Mouse (Mus musculus) G1E (cell line): ENCODE results near the gene Rbm28. TPM values are rescaled to one million over a fixed set of nuclear protein-coding genes. Genes with fewer than 3 reads are reported as not detected.

Experiments
- ATAC-seq: 2 replicates; pipeline ENCODE4 v1.8.0; 2016; ENCODE audit warnings: mild to moderate bottlenecking; ENCODE audit not compliant: insufficient number of reproducible peaks, poor library complexity, low FRiP score, severe bottlenecking; ENCODE audit errors: extremely low read depth
- DNase-seq: peaks from one replicate; pipeline ENCODE4 v3.0.0; 2012; ENCODE audit warnings: low spot score
- H3K27me3 ChIP-seq: 2 replicates; pipeline ENCODE4 v1.6.1; 2012; ENCODE audit warnings: mild to moderate bottlenecking, low read length, inconsistent platforms; ENCODE audit not compliant: insufficient read depth
- H3K36me3 ChIP-seq: replicated peaks from 2 replicates; pipeline ENCODE3; 2012; ENCODE audit warnings: mild to moderate bottlenecking, inconsistent platforms
- H3K4me1 ChIP-seq: 2 replicates; pipeline ENCODE4 v1.6.1; 2012; ENCODE audit warnings: low read depth, low read length, inconsistent platforms, mixed read lengths; ENCODE audit not compliant: insufficient read depth
- H3K4me3 ChIP-seq: 2 replicates; pipeline ENCODE4 v1.5.1; 2012; ENCODE audit warnings: low read depth, mild to moderate bottlenecking, inconsistent platforms, low read length, moderate library complexity, mixed read lengths
- H3K9me3 ChIP-seq: replicated peaks from 2 replicates; pipeline ENCODE4 v1.6.1; 2012; ENCODE audit warnings: inconsistent platforms
- CTCF ChIP-seq: IDR thresholded peaks from 2 replicates; pipeline ENCODE4 v1.5.1; 2012; ENCODE audit warnings: low read depth, low read length, inconsistent platforms, mixed read lengths
- GATA1 ChIP-seq: IDR thresholded peaks from 2 replicates; pipeline ENCODE4 v1.6.1; 2012; ENCODE audit warnings: borderline replicate concordance, low read length, inconsistent platforms, mixed read lengths
- GATA2 ChIP-seq: IDR thresholded peaks from 2 replicates; pipeline ENCODE4 v1.6.1; 2012; ENCODE audit warnings: low read depth, low read length, inconsistent platforms, borderline replicate concordance
- POLR2AphosphoS5 ChIP-seq: IDR thresholded peaks from 2 replicates; pipeline ENCODE4 v1.6.1; 2012; ENCODE audit warnings: low read depth, low read length, inconsistent platforms; ENCODE audit not compliant: insufficient replicate concordance
- TAL1 ChIP-seq: conservative IDR thresholded peaks from 2 replicates; pipeline ENCODE4 v1.6.1; 2012; ENCODE audit warnings: low read depth, low read length, inconsistent platforms, mixed read lengths
- polyA plus RNA-seq: library from polyadenylated mRNA; stranded (reverse); fragments of >175 nt; gene quantifications from 2 replicates; pipeline ENCODE4 v1.2.3, GENCODE M21; 2012
- total RNA-seq, 2 experiments: library from RNA; stranded (forward) in 1 of 2; stranded (reverse) in 1 of 2; fragments of 200-1000 nt in 1 of 2; fragments of >200 nt in 1 of 2; fragmentation: Nextera tagmentation in 1 of 2; gene quantifications; 2 replicates each; pipeline ENCODE4 v1.2.3; 2014 to 2017

Rbm28 gene
- total and polyA plus RNA-seq, 3 experiments: 19.1 to 61.0 (median 59.1) TPM

DNA sequence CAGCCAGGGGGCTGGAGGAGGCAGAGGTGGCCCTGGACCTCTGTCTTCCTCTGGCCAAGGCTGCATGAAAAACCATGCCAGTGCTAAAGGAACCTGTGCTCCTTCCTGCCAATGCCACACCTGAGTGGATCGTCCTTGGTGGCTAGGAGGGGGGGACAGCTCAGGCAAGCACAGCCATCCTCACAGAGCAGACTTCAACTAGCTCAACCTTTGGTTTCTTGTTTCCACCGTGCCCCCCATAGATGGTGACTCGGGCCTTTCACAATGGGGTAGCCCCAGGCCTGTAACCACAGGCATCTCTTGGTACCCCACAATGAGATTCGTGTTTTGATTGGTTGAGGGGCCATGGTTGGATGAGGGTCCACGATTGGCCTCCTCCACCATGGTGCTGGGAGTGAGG, 36.5 kb upstream of the Rbm28 start:
- no peak for DNase-seq

DNA sequence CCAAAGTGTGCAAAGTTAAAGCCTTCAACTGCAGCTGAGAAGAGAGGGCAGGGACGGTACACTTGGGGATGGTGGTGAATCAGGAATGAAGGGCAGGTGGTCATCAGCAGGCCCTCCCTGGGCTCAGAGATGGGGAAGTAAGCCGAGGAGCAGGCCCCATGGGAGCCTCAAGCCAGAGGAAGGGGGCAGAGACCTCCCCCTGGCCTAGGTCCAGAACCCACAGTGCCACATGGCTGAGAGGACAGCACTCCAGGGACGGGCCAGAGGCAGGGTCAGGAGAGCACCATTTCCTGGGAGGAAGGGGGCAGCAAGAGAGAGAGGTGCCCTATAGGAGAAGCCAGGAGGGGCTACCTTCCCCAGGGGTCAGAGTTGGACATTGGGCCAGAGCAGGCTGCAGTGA, 35.7 kb upstream of the Rbm28 start:
- Histone ChIP-seq H3K4me1 (peaks cover 22% of the 10 kb centered on the region), H3K27me3 (peaks cover 28% of the 10 kb centered on the region), H3K4me3 (no peak overlapping the region), H3K9me3 (no peaks in the 10 kb centered on the region), H3K36me3 (peaks cover 47% of the 10 kb centered on the region)
- DNase-seq: no peak
- TF ChIP-seq GATA2 (no peak), TAL1 (no peak), CTCF (no peak), POLR2AphosphoS5 (no peak), GATA1 (no peak)
- no peak for ATAC-seq

More for the DNA sequence above, 36.5 kb upstream of the Rbm28 start:
- peaks cover 21% of the 10 kb centered on the region for H3K27me3 ChIP-seq
- no peak overlapping the region for H3K4me3 ChIP-seq
- TF ChIP-seq TAL1: no peak
- TF ChIP-seq GATA1: no peak
- TF ChIP-seq GATA2: no peak
- TF ChIP-seq POLR2AphosphoS5: no peak
- TF ChIP-seq CTCF: no peak
- H3K36me3 ChIP-seq: peaks cover 54% of the 10 kb centered on the region
- no peaks in the 10 kb centered on the region for H3K9me3 ChIP-seq
- H3K4me1 ChIP-seq: peaks cover 16% of the 10 kb centered on the region
- no peak for ATAC-seq

DNA sequence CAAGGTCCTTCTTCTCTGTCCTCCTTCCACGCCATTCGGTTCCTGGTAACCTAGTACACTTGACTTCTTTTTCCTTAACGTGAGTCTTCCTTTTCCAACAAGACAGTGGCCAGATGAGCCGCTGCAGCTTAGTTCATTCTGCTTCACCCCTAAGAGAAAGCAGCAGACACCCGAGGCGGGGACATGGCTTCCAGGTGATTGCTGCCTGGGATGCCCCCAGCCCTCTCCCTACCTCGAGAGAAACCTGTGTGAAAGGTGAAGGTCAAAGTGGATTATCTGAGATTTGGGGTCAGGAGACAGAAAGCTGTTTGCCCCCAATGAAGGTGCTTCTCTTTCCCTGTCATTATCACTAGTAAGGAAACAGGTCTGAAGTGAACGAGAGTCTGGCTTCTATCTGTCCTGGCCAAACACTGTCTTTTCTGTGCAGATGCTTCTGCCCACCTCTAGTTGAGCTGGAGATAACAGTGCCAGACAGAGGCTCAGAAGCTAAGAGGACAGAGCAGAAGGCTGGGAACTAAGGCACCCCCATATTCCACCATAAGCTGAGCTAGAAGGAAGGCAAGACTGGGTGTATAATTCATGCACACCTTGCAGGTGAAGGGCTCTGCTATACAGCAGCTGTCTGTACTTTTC, 34.5 kb upstream of the Rbm28 start:
- no peak overlapping the region for H3K4me3 ChIP-seq
- no peaks in the 10 kb centered on the region for H3K9me3 ChIP-seq
- H3K36me3 ChIP-seq: peaks cover 37% of the 10 kb centered on the region
- peaks cover 30% of the 10 kb centered on the region for H3K27me3 ChIP-seq
- TF ChIP-seq CTCF (no peak), GATA2 (no peak), GATA1 (no peak), TAL1 (no peak), POLR2AphosphoS5 (no peak)
- peaks cover 16% of the 10 kb centered on the region for H3K4me1 ChIP-seq
- DNase-seq (no peak), ATAC-seq (no peak)

DNA sequence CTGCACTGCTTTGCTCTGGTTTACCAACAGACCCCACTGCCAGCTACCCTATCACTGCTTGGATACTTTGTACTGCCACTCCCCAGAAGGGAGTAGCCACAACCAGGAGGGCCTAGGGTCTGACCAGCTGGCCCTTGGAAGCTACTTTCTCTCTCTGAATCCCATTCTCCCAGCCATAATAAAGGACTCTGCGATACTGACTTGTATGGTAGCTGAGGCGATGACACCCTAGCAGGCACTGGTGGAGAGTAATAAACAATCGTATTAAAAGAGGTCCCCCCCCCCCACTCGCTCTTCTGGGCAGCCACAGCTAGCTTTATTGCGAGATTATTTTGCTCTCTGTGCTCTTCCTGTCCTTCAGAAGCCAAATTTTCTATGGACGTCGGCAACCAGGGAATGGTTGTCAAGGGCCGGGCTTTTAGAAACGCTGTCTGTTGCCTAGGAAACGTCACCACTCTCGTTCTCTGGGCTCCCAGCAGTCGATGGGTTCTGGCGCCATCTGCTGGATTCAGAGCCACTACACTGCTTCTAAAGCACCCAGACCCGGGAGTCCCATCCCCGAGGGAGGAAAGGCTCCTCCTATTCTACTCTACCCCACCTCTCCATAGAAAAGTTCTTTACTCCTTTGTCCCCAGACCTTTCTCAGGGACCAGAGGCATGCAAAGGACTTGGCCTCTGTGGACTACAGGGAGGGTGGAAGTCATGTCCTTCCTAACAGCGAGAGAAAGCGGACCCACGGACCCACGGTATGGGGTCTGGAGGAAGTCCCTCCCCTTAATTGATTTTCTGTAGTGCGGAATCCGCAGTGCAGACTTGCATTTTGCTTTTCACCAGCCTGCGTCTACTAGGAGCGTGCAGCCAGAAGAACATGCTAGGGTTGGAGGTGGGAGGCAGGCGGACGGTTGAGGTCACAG, 33.8 kb upstream of the Rbm28 start:
- Histone ChIP-seq H3K36me3 (peaks cover 29% of the 10 kb centered on the region), H3K4me3 (no peak overlapping the region), H3K9me3 (no peaks in the 10 kb centered on the region), H3K4me1 (peaks cover 21% of the 10 kb centered on the region), H3K27me3 (peaks cover 38% of the 10 kb centered on the region)
- TF ChIP-seq CTCF (peak; percentile 41; the same call in 1 of the 2 replicates), TAL1 (no peak)
- DNase-seq (peak; percentile 85), ATAC-seq (peak; percentile 68)

DNA sequence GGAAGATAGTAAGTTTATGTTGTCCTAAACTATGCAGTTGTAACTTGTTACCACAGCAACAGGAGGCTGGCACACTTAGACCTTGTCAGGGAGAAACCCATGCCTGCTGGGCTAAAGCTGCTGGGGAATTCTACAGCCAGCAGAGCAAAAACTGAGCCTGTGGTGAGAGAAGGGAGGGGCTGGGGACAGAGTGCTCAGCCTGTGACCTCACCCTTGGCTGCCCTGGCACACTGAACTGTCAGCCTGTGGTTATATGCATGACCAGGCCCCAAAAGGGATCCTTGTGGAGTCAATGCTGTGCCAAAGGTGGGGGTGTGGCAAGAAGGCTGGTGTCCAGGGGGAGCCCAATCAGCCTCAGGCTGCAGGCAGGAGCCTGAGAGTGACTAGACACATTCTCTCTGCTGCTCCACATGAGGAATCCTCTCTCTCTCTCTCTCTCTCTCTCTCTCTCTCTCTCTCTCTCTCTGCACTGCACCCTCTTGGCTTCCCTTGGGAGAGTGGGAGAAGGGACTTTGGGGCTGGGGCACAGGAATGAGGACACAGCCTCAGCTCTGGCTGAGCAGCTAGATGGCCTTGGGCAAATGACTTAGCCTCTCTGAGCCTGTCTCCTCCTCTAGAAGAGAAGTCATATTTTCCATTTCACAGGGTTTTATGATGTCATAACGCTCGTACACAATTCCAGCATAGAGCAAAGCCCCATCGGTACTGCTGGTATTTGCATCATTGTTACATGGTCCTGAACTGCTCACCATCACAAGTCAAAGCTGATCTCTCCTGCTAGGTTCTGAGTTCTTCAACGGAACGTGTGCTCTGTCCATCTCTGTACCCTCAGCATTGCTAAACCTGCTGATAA, 31.3 kb upstream of the Rbm28 start:
- peaks cover 50% of the 10 kb centered on the region for H3K27me3 ChIP-seq
- H3K4me1 ChIP-seq: peaks cover 21% of the 10 kb centered on the region
- no peaks in the 10 kb centered on the region for H3K9me3 ChIP-seq
- no peak for ATAC-seq
- no peak for DNase-seq
- H3K36me3 ChIP-seq: peaks cover 5% of the 10 kb centered on the region
- TF ChIP-seq CTCF: no peak
- no peak for TF ChIP-seq TAL1
- TF ChIP-seq GATA1: no peak
- TF ChIP-seq POLR2AphosphoS5: no peak
- no peak for TF ChIP-seq GATA2
- H3K4me3 ChIP-seq: no peak overlapping the region
